9 mouse cellular contexts compared by ENCODE assay signal in genomic region chr3:87618240-87618639, GRCm38 (mm10). TPM values are rescaled to one million over a fixed set of nuclear protein-coding genes. Genes with fewer than 3 reads are reported as not detected.
DNase-seq lines count a peak whose midpoint lies in the region; ATAC-seq and TF ChIP-seq lines count a peak whose summit lies in the region.
"Had no signal": no experiment of that assay in that cellular context is flagged by ENCODE, and none has a peak within 500 bp of the region (broad histone marks: within the 10 kb centered on the region; RNA-seq: fewer than 3 reads in every experiment).

No protein-coding gene starts in this region.

- H3K4me2 ChIP-seq in heart, embryonic 14.5 days (ENCODE audit: low read length): peak overlapping the region; percentile 74

- ATAC-seq in heart, embryonic 14.5 days (ENCODE audit: insufficient number of reproducible peaks, insufficient read depth, low FRiP score, low read depth): no peak
- ATAC-seq in activated CD4-positive, CD25-positive, alpha-beta regulatory T cell, adult 4 months: no peak
- ATAC-seq in granulocyte monocyte progenitor cell, adult 5-6 weeks (replicated peaks; ENCODE audit: poor library complexity, severe bottlenecking): no peak

- H3K27me3 ChIP-seq in heart, embryonic 14.5 days (ENCODE audit: control insufficient read depth, insufficient read depth, low read length): no peaks in the 10 kb centered on the region
- peaks cover 3% of the 10 kb centered on the region; the same call in 1 of the 2 replicates for H3K27me3 ChIP-seq in hindbrain, embryonic 10.5 days (ENCODE audit: insufficient read depth, poor library complexity, severe bottlenecking)
- peaks cover 5% of the 10 kb centered on the region; the same call in 1 of the 2 replicates for H3K27me3 ChIP-seq in midbrain, embryonic 10.5 days (ENCODE audit: low read depth, poor library complexity, severe bottlenecking)

- no peak for DNase-seq in heart, adult 9 months (ENCODE audit: low spot score in 2 of 2)
- no peak for DNase-seq in ES-E14 (ENCODE audit: low read depth, low spot score)
- DNase-seq in hindbrain, embryonic 10.5 days (ENCODE audit: low spot score): no peak
- DNase-seq in midbrain, embryonic 10.5 days (ENCODE audit: low spot score): no peak
- DNase-seq in cerebellum, postnatal 36 days: no peak
- DNase-seq: gastrocnemius, postnatal 14 days had no signal

- in situ Hi-C loops in ES-E14 (cut with MboI; ENCODE audit: low sequenced_read_pairs in 2 of 2, unreplicated experiment in 2 of 2): no loop called here

- H3K9me3 ChIP-seq in heart, embryonic 14.5 days (ENCODE audit: control insufficient read depth, low read length): no peaks in the 10 kb centered on the region
- no peaks in the 10 kb centered on the region for H3K9me3 ChIP-seq in ES-E14 (ENCODE audit: control insufficient read depth, insufficient read depth, low read depth, low read length)
- no peaks in the 10 kb centered on the region for H3K9me3 ChIP-seq in hindbrain, embryonic 10.5 days
- H3K9me3 ChIP-seq in midbrain, embryonic 10.5 days (replicated peaks): no peaks in the 10 kb centered on the region

- H3K4me1 ChIP-seq in heart, embryonic 14.5 days (ENCODE audit: control insufficient read depth in 2 of 2, insufficient read depth in 2 of 2, low read length in 2 of 2): peaks cover 16 to 36% of the 10 kb centered on the region in 2 experiments
- peaks cover 0 to 11% of the 10 kb centered on the region in 2 experiments; a peak in 1 of 4 replicates for H3K4me1 ChIP-seq in ES-E14 (ENCODE audit: control insufficient read depth in 2 of 2, insufficient read depth in 2 of 2, low read length in 2 of 2, poor library complexity in 1 of 2)
- H3K4me1 ChIP-seq in hindbrain, embryonic 10.5 days (replicated peaks): peaks cover 44% of the 10 kb centered on the region
- peaks cover 45% of the 10 kb centered on the region for H3K4me1 ChIP-seq in midbrain, embryonic 10.5 days

- peak overlapping the region in 1 of 2 experiments; percentile 88; a peak in 1 of 4 replicates for H3K27ac ChIP-seq in heart, embryonic 14.5 days (replicated peaks in 1 of 2; ENCODE audit: control insufficient read depth in 1 of 2, insufficient read depth in 1 of 2, low read depth in 2 of 2, low read length in 2 of 2)
- no peak overlapping the region for H3K27ac ChIP-seq in ES-E14 (ENCODE audit: insufficient read depth, low read depth, low read length, poor library complexity, severe bottlenecking)
- H3K27ac ChIP-seq in hindbrain, embryonic 10.5 days: peak overlapping the region; percentile 96; the same call in 1 of the 2 replicates
- H3K27ac ChIP-seq in midbrain, embryonic 10.5 days (replicated peaks): peak overlapping the region; percentile 91

- H3K36me3 ChIP-seq in heart, embryonic 14.5 days (ENCODE audit: control insufficient read depth, insufficient read depth, low read length): no peaks in the 10 kb centered on the region
- no peaks in the 10 kb centered on the region for H3K36me3 ChIP-seq in ES-E14 (ENCODE audit: control insufficient read depth, insufficient read depth, low read length, poor library complexity, severe bottlenecking)
- peaks cover 7% of the 10 kb centered on the region; the same call in 1 of the 2 replicates for H3K36me3 ChIP-seq in hindbrain, embryonic 10.5 days
- peaks cover 8% of the 10 kb centered on the region; the same call in 1 of the 2 replicates for H3K36me3 ChIP-seq in midbrain, embryonic 10.5 days

- H3K9ac ChIP-seq in heart, embryonic 14.5 days (ENCODE audit: low read length): peak overlapping the region; percentile 94
- peak overlapping the region; percentile 43; the same call in 1 of the 2 replicates for H3K9ac ChIP-seq in ES-E14 (ENCODE audit: insufficient read depth, low read depth, low read length, poor library complexity, severe bottlenecking)

- H3K4me3 ChIP-seq in heart, embryonic 14.5 days (ENCODE audit: control insufficient read depth in 1 of 2, insufficient read depth in 1 of 2, low read depth in 1 of 2, low read length in 2 of 2): peak overlapping the region; percentile 77 to 84
- peak overlapping the region in 1 of 2 experiments; percentile 97; a peak in 2 of 4 replicates for H3K4me3 ChIP-seq in ES-E14 (ENCODE audit: insufficient read depth in 1 of 2, low read depth in 1 of 2, low read length in 2 of 2, poor library complexity in 1 of 2, severe bottlenecking in 1 of 2)
- peak overlapping the region; percentile 72 for H3K4me3 ChIP-seq in hindbrain, embryonic 10.5 days
- peak overlapping the region; percentile 82 for H3K4me3 ChIP-seq in midbrain, embryonic 10.5 days

- under 1% methylated on average over 3 of the region's 3 CpGs for WGBS in heart, embryonic 14.5 days
- WGBS in hindbrain, embryonic 10.5 days: 10% methylated on average over 3 of the region's 3 CpGs
- WGBS in midbrain, embryonic 10.5 days: 12% methylated on average over 3 of the region's 3 CpGs

TF ChIP-seq in ES-E14, 5 proteins besides CTCF, POLR2A, EP300 and RAD21:
- no peak for TF ChIP-seq CHD2 (IDR thresholded peaks at IDR 0.05; ENCODE audit: low read depth, low read length)
- no peak for TF ChIP-seq HCFC1 (IDR thresholded peaks at IDR 0.05; ENCODE audit: borderline replicate concordance, insufficient read depth, low read length)
- TF ChIP-seq ZC3H11A (IDR thresholded peaks at IDR 0.05; ENCODE audit: borderline replicate concordance, low read depth, low read length): no peak
- TF ChIP-seq ZNF384 (IDR thresholded peaks at IDR 0.05; ENCODE audit: low read depth, low read length): no peak
- no peak for TF ChIP-seq MAFK (IDR thresholded peaks at IDR 0.05; ENCODE audit: insufficient read depth, low read depth, low read length)
TF ChIP-seq in ES-E14: peak in this region for 0.

RNA-seq across cellular contexts. Expression of gene Arhgef11, which starts 0.9 kb away (rescaled TPM):
- polyA plus RNA-seq in heart, embryonic 14.5 days (2014; fragmentation: Nextera tagmentation; extraction: Ambion mirVana): 7.9 and 9.7 TPM in 2 replicates
- 14.1 and 14.2 TPM in 2 replicates for total RNA-seq in ES-E14 (2012; rRNA removed)
- 14.9 and 18.7 TPM in 2 replicates for polyA plus RNA-seq in hindbrain, embryonic 10.5 days (2016; fragmentation: Nextera tagmentation; extraction: Ambion mirVana)
- 12.9 and 15.5 TPM in 2 replicates for polyA plus RNA-seq in midbrain, embryonic 10.5 days (2016; fragmentation: Nextera tagmentation; extraction: Ambion mirVana)
- polyA plus RNA-seq in activated CD4-positive, CD25-positive, alpha-beta regulatory T cell, adult 4 months (2017; shearing (Covaris generic)): 1 to 10 TPM; 4.0 to 4.7 TPM
- 5.5 and 8.2 TPM in 2 replicates for total RNA-seq in granulocyte monocyte progenitor cell, adult 5-6 weeks (2014; fragmentation: Nextera tagmentation)
- 3.6 and 6.0 TPM in 2 replicates for total RNA-seq in granulocyte monocyte progenitor cell, adult 5-6 weeks (2017)
